Mouse (Mus musculus): Measurements from ENCODE around the gene Entpd4b. TPM values are rescaled to one million over a fixed set of nuclear protein-coding genes. Genes with fewer than 3 reads are reported as not detected.
"Not testable (repeated sequence)": the region's sequence is repeated elsewhere in the genome, so short reads cannot be mapped to it uniquely, and the experiment has no call there.

Entpd4b gene
- total RNA-seq (2022), result 10 to 100 TPM; 37.9 to 45.0 (median 43.1) TPM

- DNase-seq (ENCODE audit: low spot score in 2 of 2), result not testable (repeated sequence)
Measured at GRCm38 (mm10) chr14:69555110-69555831, at the start of gene Entpd4b. Entpd4b (plus strand) TSS chr14:69555424.

GRCm38 (mm10) chr14:69507000-69507399 is 48.2 kb upstream of the Entpd4b start:
- not testable (repeated sequence) for DNase-seq (ENCODE audit: low spot score in 2 of 2)

- DNase-seq (ENCODE audit: low spot score in 2 of 2), result not testable (repeated sequence)
Measured at GRCm38 (mm10) chr14:69512449-69512848, 42.8 kb upstream of the Entpd4b start, which contains the start of gene Gm27179. Gm27179 (minus strand) TSS chr14:69512549.

- DNase-seq (ENCODE audit: low spot score in 2 of 2), result not testable (repeated sequence)
Measured at GRCm38 (mm10) chr14:69520810-69521209, 34.4 kb upstream of the Entpd4b start.

GRCm38 (mm10) chr14:69523001-69523400 is 32.2 kb upstream of the Entpd4b start:
- DNase-seq (ENCODE audit: low spot score in 2 of 2), result not testable (repeated sequence)

- DNase-seq (ENCODE audit: low spot score in 2 of 2), result not testable (repeated sequence)
Measured at GRCm38 (mm10) chr14:69526202-69526601, 29.0 kb upstream of the Entpd4b start.

- DNase-seq (ENCODE audit: low spot score in 2 of 2), result not testable (repeated sequence)
Measured at GRCm38 (mm10) chr14:69536539-69536938, 18.7 kb upstream of the Entpd4b start.

- DNase-seq (ENCODE audit: low spot score in 2 of 2), result not testable (repeated sequence)
Measured at GRCm38 (mm10) chr14:69540113-69540512, 15.1 kb upstream of the Entpd4b start.

GRCm38 (mm10) chr14:69542695-69543094 is 12.5 kb upstream of the Entpd4b start:
- DNase-seq (ENCODE audit: low spot score in 2 of 2), result not testable (repeated sequence)

GRCm38 (mm10) chr14:69544033-69544432 is 11.2 kb upstream of the Entpd4b start:
- DNase-seq (ENCODE audit: low spot score in 2 of 2), result not testable (repeated sequence)

- DNase-seq (ENCODE audit: low spot score in 2 of 2), result not testable (repeated sequence)
Measured at GRCm38 (mm10) chr14:69545052-69545451, 10.2 kb upstream of the Entpd4b start.

GRCm38 (mm10) chr14:69547310-69547709 is 7.9 kb upstream of the Entpd4b start:
- not testable (repeated sequence) for DNase-seq (ENCODE audit: low spot score in 2 of 2)

- DNase-seq (ENCODE audit: low spot score in 2 of 2), result not testable (repeated sequence)
Measured at GRCm38 (mm10) chr14:69556820-69557219, 1.6 kb downstream of the Entpd4b start.

GRCm38 (mm10) chr14:69557550-69557949 is 2.3 kb downstream of the Entpd4b start:
- not testable (repeated sequence) for DNase-seq (ENCODE audit: low spot score in 2 of 2)

Other genes with a start within 250 kb of the Entpd4b start
- gene Gm16867, start 52.1 kb upstream of the Entpd4b start, total RNA-seq (2022), result 1 to 10 TPM; 6.2 to 9.8 (median 7.6) TPM
- not detected for gene Gm27179, start 42.9 kb upstream of the Entpd4b start, total RNA-seq (2022)

Data from left cerebral cortex, adult 8-10 months (tissue).